Mouse (Mus musculus): ENCODE data around the gene Olfr698.

DNA sequence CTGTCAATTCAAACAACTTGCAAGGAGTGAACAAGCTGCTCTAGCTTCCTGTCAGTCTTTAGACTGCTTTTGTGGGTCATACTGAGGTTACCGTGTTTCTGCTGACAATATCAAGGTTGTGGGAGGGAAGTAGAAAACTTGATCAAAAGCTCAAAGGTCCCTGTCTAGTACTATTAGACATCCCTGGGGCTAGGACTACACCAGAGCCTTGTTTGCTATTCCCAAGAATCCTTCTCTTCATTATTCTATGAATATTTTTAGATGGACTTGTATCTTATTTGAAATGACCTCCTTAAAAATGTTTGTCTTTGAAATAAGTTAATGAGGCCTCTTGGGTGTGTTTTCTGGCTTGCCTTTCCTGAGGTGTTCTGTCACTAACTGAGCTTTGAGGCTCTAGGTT lies 37.9 kb upstream of the Olfr698 start, which contains the start of gene Olfr699:
- TF ChIP-seq CTCF (IDR thresholded peaks at IDR 0.05; ENCODE audit: low read depth) (no peak), EP300 (IDR thresholded peaks at IDR 0.05; ENCODE audit: low read depth) (no peak)

Measured in heart, postnatal 0 days (tissue).